Mouse (Mus musculus) cerebellum, adult 2 months (tissue): ENCODE measurements around the gene H1foo. TPM values are rescaled to one million over a fixed set of nuclear protein-coding genes. Genes with fewer than 3 reads are reported as not detected.
A peak's percentile ranks its signal among the peaks of the same experiment; 100 is the strongest.

Experiments used
- DNase-seq, 2 experiments: peaks; one replicate each; pipeline ENCODE4 v3.0.0; 2021
- H3K27ac ChIP-seq: fragments of 200-500 bp; 2 replicates; pipeline ENCODE4 v1.5.1; 2012; ENCODE audit warnings: low read length, control low read depth, inconsistent platforms; ENCODE audit not compliant: insufficient read depth
- H3K27me3 ChIP-seq: fragments of 200-500 bp; 2 replicates; pipeline ENCODE4 v1.6.1; 2012; ENCODE audit warnings: inconsistent platforms, mild to moderate bottlenecking, low read length, moderate library complexity; ENCODE audit not compliant: control insufficient read depth, insufficient read depth
- H3K4me1 ChIP-seq: fragments of 200-500 bp; 2 replicates; pipeline ENCODE4 v1.6.1; 2011; ENCODE audit warnings: low read length; ENCODE audit not compliant: control insufficient read depth, insufficient read depth
- H3K4me3 ChIP-seq: fragments of 200-500 bp; replicated peaks from 2 replicates; pipeline ENCODE3; 2011; ENCODE audit warnings: mild to moderate bottlenecking, low read depth, low read length, control low read depth; ENCODE audit not compliant: insufficient read depth
- CTCF ChIP-seq: fragments of 200-500 bp; IDR thresholded peaks from 2 replicates; pipeline ENCODE4 v1.5.1; 2011; ENCODE audit warnings: low read depth, mild to moderate bottlenecking, control low read depth, low read length, moderate library complexity, borderline replicate concordance; ENCODE audit not compliant: insufficient read depth
- POLR2A ChIP-seq: fragments of 200-500 bp; IDR thresholded peaks from 2 replicates; pipeline ENCODE4 v1.6.1; 2011; ENCODE audit warnings: low read length, control low read depth, borderline replicate concordance; ENCODE audit not compliant: insufficient read depth
- WGBS: fragments of 180-500 bp; shearing (Covaris S2); methylation state at CpG from one replicate; pipeline ENCODE4 v1.1.7; 2018; 5-methylcytosine and 5-hydroxymethylcytosine counted together
- polyA plus RNA-seq: library from polyadenylated mRNA; depleted of rRNA; stranded (reverse); fragments of >200 nt; gene quantifications from 2 replicates; pipeline ENCODE4 v1.2.3, GENCODE M21; 2012; rRNA removed

Gene H1foo
- polyA plus RNA-seq, 1 experiment, result not detected

DNA sequence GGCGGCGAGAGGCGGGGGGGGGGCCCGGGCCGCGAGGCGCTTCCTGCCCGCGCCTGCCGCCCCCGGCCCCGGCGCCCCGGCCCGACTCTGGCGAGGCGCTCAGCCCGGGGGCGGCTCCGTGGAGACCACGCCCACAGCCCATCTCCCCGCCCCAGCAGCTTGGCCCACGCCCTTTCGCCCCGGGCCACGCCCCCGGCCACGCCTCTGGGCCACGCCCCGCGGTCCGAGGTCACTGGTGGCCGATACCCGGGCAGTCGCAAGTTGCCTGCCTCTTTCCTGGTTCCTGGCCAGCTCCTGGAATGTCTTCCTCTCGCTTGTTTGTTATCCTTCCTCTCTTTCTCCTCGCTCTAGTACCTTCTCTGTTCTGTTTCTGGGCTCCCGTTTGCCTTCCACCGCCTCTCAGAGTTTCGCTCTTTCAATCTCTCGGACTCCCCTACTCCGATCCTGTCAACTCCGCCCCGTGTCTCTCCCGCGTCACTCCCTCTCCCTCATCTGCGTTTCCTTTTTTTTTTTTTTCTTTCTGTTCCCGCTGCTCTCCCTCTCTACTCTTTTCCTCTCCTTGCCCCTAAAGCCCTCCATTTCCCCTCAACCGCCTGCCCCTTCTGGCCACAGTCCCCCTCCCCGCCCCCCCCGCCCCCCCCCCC, 50.3 kb downstream of the H1foo start, which contains the start of gene Plxnd1:
TSS of gene Plxnd1 (minus strand) at position 129 of the 644 bp plus-strand sequence.
- Histone ChIP-seq H3K4me1 (peaks cover 9% of the 10 kb centered on the region), H3K4me3 (peak within 1 kb of the TSS; percentile 62), H3K27ac (no peak within 1 kb of the TSS), H3K27me3 (no peaks in the 10 kb centered on the region)
- TF ChIP-seq POLR2A, result no peak
- TF ChIP-seq CTCF, result no peak
- DNase-seq, result peak; percentile 77 to 82
- WGBS, result 2% methylated on average over 41 of the region's 51 CpGs

DNA sequence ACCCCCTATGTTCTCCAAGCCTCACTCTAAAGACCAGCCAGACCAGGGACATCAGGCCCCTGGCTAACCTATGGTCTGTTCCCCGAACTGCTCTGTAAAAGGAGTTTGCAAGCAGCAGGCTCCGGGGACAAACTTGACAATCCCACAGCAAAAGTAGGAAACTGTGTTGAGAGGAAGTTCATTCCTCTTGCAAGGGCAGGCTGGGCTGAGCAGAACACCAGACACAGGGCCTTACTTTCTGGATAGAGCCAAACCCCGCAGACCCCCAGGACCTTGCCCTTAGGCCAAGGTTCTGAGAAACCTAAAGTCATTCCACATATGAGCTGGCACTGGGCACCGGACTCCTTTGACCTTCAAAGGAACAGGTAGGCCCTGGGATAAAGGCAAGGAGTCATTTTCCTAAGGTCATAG, 50.8 kb downstream of the H1foo start:
- TF ChIP-seq POLR2A, result no peak
- TF ChIP-seq CTCF, result no peak
- Histone ChIP-seq H3K4me3 (no peak overlapping the region), H3K27ac (no peak overlapping the region), H3K27me3 (no peaks in the 10 kb centered on the region), H3K4me1 (peaks cover 9% of the 10 kb centered on the region)
- WGBS, result 88% methylated on average over 4 of the region's 4 CpGs
- DNase-seq, result no peak

DNA sequence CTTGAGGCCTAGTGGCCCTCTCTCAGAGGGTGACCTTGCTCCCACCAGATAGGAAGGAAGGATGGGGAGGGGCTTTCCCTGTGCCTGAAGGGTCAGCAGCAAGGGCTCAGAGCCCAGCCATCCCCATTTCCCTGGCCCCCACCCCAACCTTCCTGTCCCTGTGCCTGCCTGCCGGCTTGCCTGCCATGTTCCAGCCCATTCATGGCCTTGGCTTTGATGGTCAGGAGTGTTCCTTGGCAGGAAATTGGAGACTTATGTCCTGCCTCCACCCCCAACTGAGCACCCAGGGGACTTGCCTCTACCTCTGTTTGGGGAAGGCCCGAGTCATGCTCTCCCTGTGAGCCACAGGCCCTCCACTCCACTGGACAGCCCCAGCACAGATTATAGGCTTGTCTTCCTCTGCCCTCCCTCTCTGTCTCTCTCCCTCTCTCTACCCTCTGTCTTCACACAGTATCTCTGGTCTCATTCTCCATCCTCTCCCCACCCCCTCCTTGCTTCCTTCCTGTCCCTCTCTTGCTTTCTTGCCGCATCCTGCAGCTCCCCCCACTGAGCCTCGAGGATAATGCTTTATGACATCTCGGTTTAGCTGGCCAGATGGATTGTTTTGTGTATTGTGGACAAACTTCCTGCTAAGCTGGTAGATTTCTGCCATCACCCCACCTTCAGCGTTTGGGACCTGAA, 51.6 kb downstream of the H1foo start:
- Histone ChIP-seq H3K27ac (no peak overlapping the region), H3K4me3 (no peak overlapping the region), H3K27me3 (no peaks in the 10 kb centered on the region), H3K4me1 (peaks cover 9% of the 10 kb centered on the region)
- WGBS, result 42% methylated on average over 6 of the region's 6 CpGs
- TF ChIP-seq CTCF (peak; percentile 40; the same call in 1 of the 2 replicates), POLR2A (no peak)
- no peak for DNase-seq

DNA sequence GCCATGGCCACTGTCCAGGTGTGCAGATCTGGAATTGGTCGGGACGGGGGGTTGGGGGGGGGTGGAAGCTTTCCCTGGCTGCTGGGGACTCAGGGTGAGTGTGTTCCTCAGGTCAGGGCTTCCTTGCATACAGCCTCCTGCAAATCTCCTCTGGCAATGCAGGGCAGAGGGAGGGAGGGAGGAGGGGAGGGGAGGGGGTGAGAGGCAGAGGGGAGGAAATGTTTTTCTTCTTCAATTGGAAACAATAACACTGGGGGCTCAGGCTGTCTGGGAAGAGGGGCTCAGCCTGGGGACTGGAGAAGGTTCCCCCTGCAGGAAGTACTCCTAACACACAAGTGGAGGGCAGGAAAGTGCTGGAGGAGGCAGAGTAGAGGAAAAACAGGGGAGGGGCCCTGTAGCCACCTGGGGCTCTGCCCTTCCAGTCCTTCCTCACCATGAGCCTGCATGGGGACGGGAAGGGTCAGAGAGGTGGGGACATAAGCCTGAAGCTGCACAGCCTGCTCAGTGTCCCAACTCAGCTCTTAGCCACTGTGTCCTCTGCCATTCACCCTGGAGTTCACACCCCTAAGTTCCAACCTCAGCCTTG, 53.1 kb downstream of the H1foo start:
- DNase-seq, result no peak
- Histone ChIP-seq H3K27me3 (no peaks in the 10 kb centered on the region), H3K4me3 (no peak overlapping the region), H3K27ac (no peak overlapping the region), H3K4me1 (peaks cover 9% of the 10 kb centered on the region)
- 49% methylated on average over 3 of the region's 3 CpGs for WGBS
- no peak for TF ChIP-seq POLR2A
- TF ChIP-seq CTCF, result no peak

DNA sequence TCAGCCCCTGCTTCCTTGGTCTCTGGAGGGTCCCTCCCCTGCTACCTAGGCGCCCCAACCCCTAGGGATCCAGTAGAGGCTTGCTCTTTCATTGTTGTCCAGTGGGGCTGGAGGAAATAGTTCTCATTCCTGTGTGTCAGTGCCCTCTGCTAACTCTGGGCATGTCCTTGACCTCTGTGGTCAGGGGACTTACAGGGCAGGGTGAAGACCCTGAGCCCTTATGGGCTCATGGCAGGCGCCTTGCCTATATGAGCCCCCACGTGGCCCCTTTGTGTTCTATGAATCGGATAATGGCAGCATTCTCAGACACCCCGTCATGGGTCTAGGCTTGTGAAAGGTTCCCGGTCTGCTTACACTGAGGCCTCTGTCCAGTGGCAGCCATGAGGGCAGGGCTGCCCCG, 54.0 kb downstream of the H1foo start:
- peaks cover 6% of the 10 kb centered on the region for H3K4me1 ChIP-seq
- TF ChIP-seq POLR2A (no peak), CTCF (no peak)
- no peak for DNase-seq
- H3K27me3 ChIP-seq, result no peaks in the 10 kb centered on the region
- H3K4me3 ChIP-seq, result no peak overlapping the region
- H3K27ac ChIP-seq, result no peak overlapping the region
- WGBS, result 84% methylated on average over 7 of the region's 7 CpGs

DNA sequence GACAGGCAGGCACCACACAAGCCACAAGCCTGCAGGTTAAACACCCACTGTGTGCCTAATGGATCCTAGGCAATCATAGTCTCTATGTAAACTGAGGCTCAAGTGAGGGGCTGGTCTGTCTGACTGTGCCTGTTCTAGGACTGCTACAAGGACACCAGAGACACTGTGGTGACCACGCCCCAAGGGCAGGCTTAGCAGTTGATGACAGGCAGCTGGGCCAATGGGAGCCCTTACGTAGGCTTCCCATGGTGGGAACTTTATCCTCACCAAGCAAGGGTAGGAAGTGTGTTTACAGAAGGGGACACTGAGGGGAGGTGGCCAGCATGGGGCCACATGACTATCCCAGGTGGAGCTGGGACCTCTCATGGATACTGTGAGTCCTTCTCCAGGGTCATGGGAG, 54.5 kb downstream of the H1foo start:
- no peak overlapping the region for H3K27ac ChIP-seq
- H3K4me1 ChIP-seq, result peaks cover 6% of the 10 kb centered on the region
- no peaks in the 10 kb centered on the region for H3K27me3 ChIP-seq
- no peak overlapping the region for H3K4me3 ChIP-seq
- DNase-seq, result no peak
- TF ChIP-seq CTCF (no peak), POLR2A (no peak)
- 94% methylated on average over 2 of the region's 2 CpGs for WGBS

Other genes starting within 250 kb of the H1foo start
- 2.7 and 3.5 TPM in 2 replicates for gene Tmem40, start 182.5 kb upstream of the H1foo start, polyA plus RNA-seq
- 5.1 and 6.7 TPM in 2 replicates for gene Cand2, start 170.4 kb upstream of the H1foo start, polyA plus RNA-seq
- 680 and 720 TPM in 2 replicates for gene Rpl32, start 136.2 kb upstream of the H1foo start, polyA plus RNA-seq
- 5.1 and 5.8 TPM in 2 replicates for gene Efcab12, start 106.5 kb upstream of the H1foo start, polyA plus RNA-seq
- 9.5 and 10.9 TPM in 2 replicates for gene Mbd4, start 91.6 kb upstream of the H1foo start, polyA plus RNA-seq
- 22.3 TPM in 2 replicates for gene Ift122, start 91.5 kb upstream of the H1foo start, polyA plus RNA-seq
- gene Rho, start 13.2 kb upstream of the H1foo start, polyA plus RNA-seq, result 0.79 and 0.89 TPM in 2 replicates
- 24.2 and 29.4 TPM in 2 replicates for gene Plxnd1, start 50.1 kb downstream of the H1foo start, polyA plus RNA-seq
- 54.9 and 55.8 TPM in 2 replicates for gene Tmcc1, start 248.5 kb downstream of the H1foo start, polyA plus RNA-seq